Mouse (Mus musculus) testis, adult 2 months (tissue): ENCODE data around the gene Rapgef6.

Experiments used
- CTCF ChIP-seq: fragments of 200-500 bp; IDR thresholded peaks from 2 replicates; pipeline ENCODE4 v1.5.1; 2012; ENCODE audit warnings: low read depth, mild to moderate bottlenecking, inconsistent platforms, low read length, moderate library complexity; ENCODE audit not compliant: control insufficient read depth, insufficient read depth, insufficient replicate concordance
- POLR2A ChIP-seq: fragments of 200-500 bp; IDR thresholded peaks from 2 replicates; pipeline ENCODE4 v1.6.1; 2012; ENCODE audit warnings: low read depth, mild to moderate bottlenecking, inconsistent platforms, low read length, moderate library complexity; ENCODE audit not compliant: control insufficient read depth

DNA sequence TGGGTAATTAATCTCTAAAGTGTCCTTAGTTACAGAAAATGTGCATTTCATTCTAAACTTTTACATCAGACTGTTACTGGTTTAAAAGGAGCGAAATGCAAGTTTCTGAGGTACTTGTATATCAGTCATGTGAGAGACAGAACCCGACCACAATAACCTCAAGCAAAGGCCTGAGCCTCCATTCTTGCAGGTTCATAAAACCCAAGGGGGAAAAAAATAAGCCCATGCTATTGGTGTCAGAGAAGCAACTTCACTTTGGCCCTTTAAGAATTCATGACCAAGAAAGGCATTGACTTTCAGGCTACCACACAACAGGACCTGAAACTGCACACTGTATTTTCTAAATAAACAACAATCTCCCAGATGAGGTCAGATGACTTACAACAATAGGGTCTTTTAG lies 205.7 kb downstream of the Rapgef6 start:
- no peak for TF ChIP-seq POLR2A
- no peak for TF ChIP-seq CTCF
